Mouse (Mus musculus): ENCODE measurements at regions not wholly inside any gene's neighbourhood (a gene's known extent, or its start where the extent isn't known, plus 50 kb on each side); places are given as distances from the start of the nearest gene placed in this dataset.
A peak's percentile ranks its signal among the peaks of the same experiment; 100 is the strongest.

GRCm38 (mm10) chr6:49654541-49655130 lies 167.9 kb upstream of the Npy start:
- H3K9me3 ChIP-seq (replicated peaks): no peaks in the 10 kb centered on the region
- H3K4me2 ChIP-seq: no peak overlapping the region
- ATAC-seq (replicated peaks; ENCODE audit: low FRiP score): no peak
- no peaks in the 10 kb centered on the region for H3K36me3 ChIP-seq
- peaks cover 28% of the 10 kb centered on the region for H3K4me1 ChIP-seq
- no peaks in the 10 kb centered on the region for H3K27me3 ChIP-seq
- H3K9ac ChIP-seq: no peak overlapping the region
- H3K4me3 ChIP-seq (replicated peaks): no peak overlapping the region
- 53% methylated on average over 10 of the region's 10 CpGs for WGBS
- H3K27ac ChIP-seq: no peak overlapping the region

DNA sequence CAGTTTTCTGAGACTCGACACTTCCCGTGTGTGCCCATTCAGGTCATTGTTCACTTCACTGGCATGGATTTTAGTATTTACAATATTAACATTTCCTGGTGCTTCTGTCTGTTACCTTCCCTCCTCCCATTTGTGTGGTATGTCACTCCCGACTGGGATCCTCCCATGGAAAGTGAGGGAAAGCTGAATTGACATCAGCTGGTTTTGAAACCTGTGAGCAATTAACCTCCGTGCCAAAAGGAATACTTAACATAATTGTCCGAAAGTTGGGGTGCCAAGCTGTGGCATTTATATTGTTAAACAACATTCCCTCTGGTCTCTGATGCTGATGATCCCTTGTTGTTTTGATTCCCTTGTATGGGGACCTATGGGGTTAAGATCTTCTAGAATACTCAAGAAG lies 167.3 kb upstream of the Npy start:
- H3K9me3 ChIP-seq (replicated peaks): no peaks in the 10 kb centered on the region
- H3K36me3 ChIP-seq: no peaks in the 10 kb centered on the region
- H3K4me3 ChIP-seq (replicated peaks): no peak overlapping the region
- no peak overlapping the region for H3K27ac ChIP-seq
- H3K27me3 ChIP-seq: no peaks in the 10 kb centered on the region
- WGBS: 59% methylated on average over 5 of the region's 5 CpGs
- H3K4me2 ChIP-seq: no peak overlapping the region
- H3K9ac ChIP-seq: no peak overlapping the region
- peaks cover 28% of the 10 kb centered on the region for H3K4me1 ChIP-seq
- ATAC-seq (replicated peaks; ENCODE audit: low FRiP score): no peak

GRCm38 (mm10) chr6:49656359-49657280 lies 165.9 kb upstream of the Npy start:
- H3K36me3 ChIP-seq: no peaks in the 10 kb centered on the region
- H3K27ac ChIP-seq: peak overlapping the region; percentile 28
- no peak overlapping the region for H3K4me3 ChIP-seq (replicated peaks)
- ATAC-seq (replicated peaks; ENCODE audit: low FRiP score): peak; percentile 55; the same call in 1 of the 2 replicates
- H3K27me3 ChIP-seq: no peaks in the 10 kb centered on the region
- H3K4me1 ChIP-seq: peaks cover 28% of the 10 kb centered on the region
- no peak overlapping the region for H3K9ac ChIP-seq
- H3K4me2 ChIP-seq: no peak overlapping the region
- H3K9me3 ChIP-seq (replicated peaks): no peaks in the 10 kb centered on the region
- WGBS: 53% methylated on average over 13 of the region's 13 CpGs

DNA sequence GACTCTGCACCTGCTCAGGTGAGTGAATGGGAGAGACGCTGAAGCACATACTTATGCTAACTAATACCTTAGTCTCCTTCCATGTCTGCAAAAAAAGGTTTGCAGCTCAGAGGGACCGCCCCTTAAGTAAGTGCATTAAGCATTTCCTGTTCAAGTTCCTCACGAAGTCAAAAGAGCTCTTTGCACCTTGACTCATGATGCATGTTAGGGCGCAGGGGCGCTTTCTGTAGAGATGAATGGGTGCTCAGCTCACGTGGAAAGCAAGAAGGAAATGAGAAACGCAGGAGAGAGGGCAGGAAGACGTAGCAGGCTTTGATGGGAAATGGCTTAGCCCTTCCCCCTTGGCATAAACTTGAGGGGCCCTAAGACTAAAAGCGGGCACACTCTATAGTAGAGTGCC lies 164.5 kb upstream of the Npy start:
- Histone ChIP-seq H3K27ac (no peak overlapping the region), H3K36me3 (no peaks in the 10 kb centered on the region), H3K27me3 (no peaks in the 10 kb centered on the region), H3K9me3 (replicated peaks) (no peaks in the 10 kb centered on the region), H3K9ac (no peak overlapping the region), H3K4me2 (no peak overlapping the region), H3K4me3 (replicated peaks) (no peak overlapping the region), H3K4me1 (peaks cover 28% of the 10 kb centered on the region)
- ATAC-seq (replicated peaks; ENCODE audit: low FRiP score): no peak
- 69% methylated on average over 9 of the region's 9 CpGs for WGBS

GRCm38 (mm10) chr6:49670991-49671390 lies 151.5 kb upstream of the Npy start:
- Histone ChIP-seq H3K4me2 (no peak overlapping the region), H3K4me3 (replicated peaks) (no peak overlapping the region), H3K9me3 (replicated peaks) (no peaks in the 10 kb centered on the region), H3K27me3 (no peaks in the 10 kb centered on the region), H3K4me1 (no peaks in the 10 kb centered on the region), H3K9ac (no peak overlapping the region), H3K27ac (no peak overlapping the region), H3K36me3 (no peaks in the 10 kb centered on the region)
- 89% methylated on average over 5 of the region's 5 CpGs for WGBS
- no peak for ATAC-seq (replicated peaks; ENCODE audit: low FRiP score)

GRCm38 (mm10) chr6:49671912-49672311 lies 150.6 kb upstream of the Npy start:
- WGBS: 90% methylated on average over 2 of the region's 2 CpGs
- Histone ChIP-seq H3K9me3 (replicated peaks) (no peaks in the 10 kb centered on the region), H3K4me1 (no peaks in the 10 kb centered on the region), H3K27ac (no peak overlapping the region), H3K36me3 (no peaks in the 10 kb centered on the region), H3K9ac (no peak overlapping the region), H3K4me2 (no peak overlapping the region), H3K4me3 (replicated peaks) (no peak overlapping the region), H3K27me3 (no peaks in the 10 kb centered on the region)
- no peak for ATAC-seq (replicated peaks; ENCODE audit: low FRiP score)

GRCm38 (mm10) chr6:49686776-49687175 lies 135.7 kb upstream of the Npy start:
- Histone ChIP-seq H3K4me2 (no peak overlapping the region), H3K9me3 (replicated peaks) (no peaks in the 10 kb centered on the region), H3K36me3 (no peaks in the 10 kb centered on the region), H3K4me3 (replicated peaks) (no peak overlapping the region), H3K27me3 (no peaks in the 10 kb centered on the region), H3K4me1 (0 out of 2 replicates have a peak, but pooled peaks cover 4% of the 10 kb centered on the region), H3K9ac (no peak overlapping the region), H3K27ac (no peak overlapping the region)
- no peak for ATAC-seq (replicated peaks; ENCODE audit: low FRiP score)
- WGBS: 45% methylated on average over 4 of the region's 4 CpGs

GRCm38 (mm10) chr6:49692032-49692539 lies 130.4 kb upstream of the Npy start:
- WGBS: 15% methylated on average over 6 of the region's 6 CpGs
- no peak overlapping the region for H3K9ac ChIP-seq
- no peak for ATAC-seq (replicated peaks; ENCODE audit: low FRiP score)
- H3K36me3 ChIP-seq: no peaks in the 10 kb centered on the region
- H3K9me3 ChIP-seq (replicated peaks): no peaks in the 10 kb centered on the region
- H3K4me2 ChIP-seq: no peak overlapping the region
- H3K27ac ChIP-seq: no peak overlapping the region
- no peak overlapping the region for H3K4me3 ChIP-seq (replicated peaks)
- peaks cover 5% of the 10 kb centered on the region; the same call in 1 of the 2 replicates for H3K4me1 ChIP-seq
- H3K27me3 ChIP-seq: no peaks in the 10 kb centered on the region

DNA sequence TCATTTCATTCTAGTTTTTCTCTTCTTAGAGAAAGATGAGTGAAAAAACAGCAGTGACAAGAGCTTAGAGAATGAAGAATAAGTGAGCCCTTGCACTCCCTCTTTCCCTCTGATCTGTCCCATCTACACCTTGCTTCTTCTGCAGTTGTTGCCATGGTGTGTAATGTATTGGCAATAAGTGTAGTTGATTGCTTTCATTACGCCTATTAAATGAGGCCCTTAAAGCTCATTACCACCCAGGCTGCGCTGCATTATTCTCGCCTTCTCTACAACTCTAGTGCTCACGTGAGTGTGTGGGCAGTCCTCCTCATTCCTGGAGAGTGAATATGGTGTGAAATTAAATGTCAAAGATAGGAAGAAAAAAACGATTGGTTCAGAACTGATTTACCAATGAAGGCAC lies 127.7 kb upstream of the Npy start:
- WGBS: 55% methylated on average over 5 of the region's 5 CpGs
- H3K27me3 ChIP-seq: no peaks in the 10 kb centered on the region
- no peak for ATAC-seq (replicated peaks; ENCODE audit: low FRiP score)

GRCm38 (mm10) chr6:49696990-49697389 lies 125.5 kb upstream of the Npy start:
- no peak overlapping the region for H3K9ac ChIP-seq
- no peaks in the 10 kb centered on the region for H3K9me3 ChIP-seq (replicated peaks)
- H3K27me3 ChIP-seq: no peaks in the 10 kb centered on the region
- no peak overlapping the region for H3K27ac ChIP-seq
- ATAC-seq (replicated peaks; ENCODE audit: low FRiP score): no peak
- H3K36me3 ChIP-seq: no peaks in the 10 kb centered on the region
- WGBS: 90% methylated on average over 10 of the region's 10 CpGs
- no peak overlapping the region for H3K4me3 ChIP-seq (replicated peaks)
- H3K4me2 ChIP-seq: no peak overlapping the region
- H3K4me1 ChIP-seq: peaks cover 5% of the 10 kb centered on the region; the same call in 1 of the 2 replicates

More for the DNA sequence above, 127.7 kb upstream of the Npy start:
- Histone ChIP-seq H3K9ac (no peak overlapping the region), H3K36me3 (no peaks in the 10 kb centered on the region), H3K9me3 (replicated peaks) (no peaks in the 10 kb centered on the region), H3K27ac (no peak overlapping the region), H3K4me3 (replicated peaks) (no peak overlapping the region), H3K4me1 (peaks cover 5% of the 10 kb centered on the region; the same call in 1 of the 2 replicates), H3K4me2 (no peak overlapping the region)

DNA sequence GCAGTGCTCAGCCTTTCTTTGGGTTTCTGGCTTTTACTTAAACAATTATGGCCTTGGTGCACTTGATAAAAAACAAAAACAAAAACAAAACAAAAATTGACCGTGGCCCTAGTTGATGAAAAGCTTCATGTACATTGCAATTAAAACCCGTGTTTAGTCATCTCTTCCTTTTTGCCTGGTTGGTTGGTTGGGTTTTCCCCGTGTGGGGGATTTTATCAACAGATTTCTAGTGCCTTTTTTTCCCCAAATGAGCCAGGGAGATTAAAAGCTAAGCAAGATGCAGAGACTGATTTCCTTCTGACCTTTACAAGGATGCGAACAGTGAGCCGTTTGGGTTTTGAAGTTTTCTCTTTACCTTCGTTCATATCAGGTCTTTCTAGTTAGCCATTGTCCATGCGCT lies 121.1 kb upstream of the Npy start:
- Histone ChIP-seq H3K36me3 (no peaks in the 10 kb centered on the region), H3K4me2 (no peak overlapping the region), H3K27me3 (no peaks in the 10 kb centered on the region), H3K9ac (no peak overlapping the region), H3K9me3 (replicated peaks) (no peaks in the 10 kb centered on the region), H3K4me1 (no peaks in the 10 kb centered on the region), H3K4me3 (replicated peaks) (no peak overlapping the region), H3K27ac (no peak overlapping the region)
- 88% methylated on average over 7 of the region's 7 CpGs for WGBS
- no peak for ATAC-seq (replicated peaks; ENCODE audit: low FRiP score)

GRCm38 (mm10) chr6:49712980-49713379 lies 109.5 kb upstream of the Npy start:
- Histone ChIP-seq H3K9me3 (replicated peaks) (no peaks in the 10 kb centered on the region), H3K27me3 (no peaks in the 10 kb centered on the region), H3K36me3 (no peaks in the 10 kb centered on the region), H3K4me2 (no peak overlapping the region), H3K27ac (peak overlapping the region; percentile 66), H3K4me3 (replicated peaks) (no peak overlapping the region), H3K9ac (no peak overlapping the region), H3K4me1 (peaks cover 19% of the 10 kb centered on the region)
- ATAC-seq (replicated peaks; ENCODE audit: low FRiP score): peak; percentile 90
- 43% methylated on average over 1 of the region's 1 CpGs for WGBS
